Mouse (Mus musculus): ENCODE data around the gene Olfr114. TPM values are rescaled to one million over a fixed set of nuclear protein-coding genes. Genes with fewer than 3 reads are reported as not detected.

Gene Olfr114
- polyA plus RNA-seq (2016; fragmentation: Nextera tagmentation; extraction: Ambion mirVana): not detected in 2 replicates

DNA sequence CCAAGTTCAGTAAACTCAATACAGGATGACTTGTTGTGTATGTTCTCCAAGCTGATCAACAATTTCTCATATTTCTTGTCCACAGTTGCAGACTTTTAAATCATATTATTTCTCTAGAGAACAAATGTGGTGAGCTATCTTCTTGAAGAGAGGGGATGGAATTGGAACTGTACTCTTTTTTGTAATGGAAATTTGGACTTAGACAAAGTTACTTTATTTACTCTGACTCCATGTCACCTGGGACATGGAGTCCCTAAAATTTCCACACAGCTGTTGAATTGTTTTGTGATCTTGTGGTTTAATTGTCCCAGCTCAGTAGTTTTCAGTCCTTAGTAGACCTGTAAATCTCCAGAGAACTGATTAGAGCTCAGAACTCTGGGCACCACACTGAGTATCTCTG lies at the start of gene Olfr114:
TSS of gene Olfr114 (minus strand) at position 101 of the 400 bp plus-strand sequence.
- H3K4me2 ChIP-seq: no peak within 1 kb of the TSS
- H3K27me3 ChIP-seq: no peaks in the 10 kb centered on the region
- no peak within 1 kb of the TSS for H3K4me3 ChIP-seq (replicated peaks)
- H3K9me3 ChIP-seq: no peaks in the 10 kb centered on the region
- no peak for ATAC-seq (ENCODE audit: low FRiP score)
- no peaks in the 10 kb centered on the region for H3K4me1 ChIP-seq
- H3K27ac ChIP-seq: no peak within 1 kb of the TSS
- no peak within 1 kb of the TSS for H3K9ac ChIP-seq
- H3K36me3 ChIP-seq (replicated peaks): no peaks in the 10 kb centered on the region

DNA sequence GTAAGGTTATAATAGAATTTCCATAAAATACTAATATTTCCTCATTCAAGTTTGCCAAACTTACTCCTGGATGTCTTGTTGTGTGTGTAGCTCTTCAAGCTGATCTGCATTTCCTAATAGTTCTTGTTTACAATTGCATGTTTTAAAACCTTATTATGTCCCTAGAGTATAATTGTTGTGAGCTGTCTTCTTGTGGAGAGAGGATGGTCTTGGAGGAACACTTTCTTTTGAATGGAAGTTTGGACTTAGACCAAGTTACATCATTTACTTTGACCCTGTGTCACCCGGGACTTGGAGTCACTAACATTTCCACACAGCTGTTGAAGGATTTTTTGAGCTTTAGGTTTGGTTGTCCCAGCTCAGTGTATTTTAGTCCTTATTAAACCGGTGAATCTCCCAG lies 34.5 kb upstream of the Olfr114 start, which contains the start of the genes Olfr115 and Olfr116:
TSS of gene Olfr115 (minus strand) at position 101 of the 400 bp plus-strand sequence.
TSS of gene Olfr116 (minus strand) at position 191 of the 400 bp plus-strand sequence.
- Histone ChIP-seq H3K4me3 (replicated peaks) (no peak within 1 kb of the TSS), H3K4me1 (no peaks in the 10 kb centered on the region), H3K9ac (no peak within 1 kb of the TSS), H3K4me2 (no peak within 1 kb of the TSS), H3K9me3 (no peaks in the 10 kb centered on the region), H3K27ac (no peak within 1 kb of the TSS), H3K27me3 (no peaks in the 10 kb centered on the region), H3K36me3 (replicated peaks) (no peaks in the 10 kb centered on the region)
- no peak for ATAC-seq (ENCODE audit: low FRiP score)
- WGBS: 88% methylated on average over 2 of the region's 2 CpGs

DNA sequence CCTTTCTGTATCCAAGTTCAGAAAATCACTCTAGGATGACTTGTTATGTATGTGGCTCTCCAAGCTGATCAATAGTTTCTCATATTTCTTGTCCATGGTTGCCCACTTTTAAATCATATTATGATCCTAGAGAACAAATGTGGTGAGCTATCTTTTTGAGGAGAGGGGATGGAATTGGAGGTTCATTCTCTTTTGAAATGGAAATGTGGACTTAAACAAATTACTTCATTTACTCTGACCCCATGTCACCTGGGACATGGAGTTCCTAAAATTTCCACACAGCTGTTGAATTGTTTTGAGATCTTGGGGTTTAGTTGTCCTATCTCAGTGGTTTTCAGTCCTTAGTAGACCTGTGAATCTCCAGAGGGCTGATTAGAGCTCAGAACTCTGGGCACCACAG lies 15.0 kb downstream of the Olfr114 start, which contains the start of gene Olfr113:
TSS of gene Olfr113 (minus strand) at position 101 of the 400 bp plus-strand sequence.
- Histone ChIP-seq H3K9ac (no peak within 1 kb of the TSS), H3K36me3 (replicated peaks) (no peaks in the 10 kb centered on the region), H3K27ac (no peak within 1 kb of the TSS), H3K4me3 (replicated peaks) (no peak within 1 kb of the TSS), H3K4me1 (no peaks in the 10 kb centered on the region), H3K4me2 (no peak within 1 kb of the TSS), H3K9me3 (no peaks in the 10 kb centered on the region), H3K27me3 (no peaks in the 10 kb centered on the region)
- ATAC-seq (ENCODE audit: low FRiP score): no peak

DNA sequence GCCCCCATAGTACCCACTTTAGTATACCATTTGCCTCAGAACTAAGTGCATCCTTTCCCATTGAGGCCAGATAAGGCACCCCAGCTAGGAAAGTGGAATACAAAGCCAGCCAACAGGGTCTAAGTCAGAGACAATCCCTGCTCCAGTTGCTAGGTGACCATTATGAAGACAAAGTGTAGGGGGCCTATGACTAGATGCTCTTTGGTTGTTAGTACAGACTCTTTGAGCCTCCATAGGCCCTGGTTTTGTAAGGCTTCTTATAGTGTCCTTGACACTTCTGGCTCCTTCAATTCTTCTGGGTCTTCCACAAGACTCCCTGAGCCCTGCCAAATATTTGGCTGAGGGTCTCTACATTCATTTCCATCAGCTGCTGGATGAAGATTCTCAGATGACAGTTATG lies 23.2 kb downstream of the Olfr114 start, which contains the start of gene Olfr112:
TSS of gene Olfr112 (minus strand) at position 101 of the 400 bp plus-strand sequence.
- no peak within 1 kb of the TSS for H3K9ac ChIP-seq

DNA sequence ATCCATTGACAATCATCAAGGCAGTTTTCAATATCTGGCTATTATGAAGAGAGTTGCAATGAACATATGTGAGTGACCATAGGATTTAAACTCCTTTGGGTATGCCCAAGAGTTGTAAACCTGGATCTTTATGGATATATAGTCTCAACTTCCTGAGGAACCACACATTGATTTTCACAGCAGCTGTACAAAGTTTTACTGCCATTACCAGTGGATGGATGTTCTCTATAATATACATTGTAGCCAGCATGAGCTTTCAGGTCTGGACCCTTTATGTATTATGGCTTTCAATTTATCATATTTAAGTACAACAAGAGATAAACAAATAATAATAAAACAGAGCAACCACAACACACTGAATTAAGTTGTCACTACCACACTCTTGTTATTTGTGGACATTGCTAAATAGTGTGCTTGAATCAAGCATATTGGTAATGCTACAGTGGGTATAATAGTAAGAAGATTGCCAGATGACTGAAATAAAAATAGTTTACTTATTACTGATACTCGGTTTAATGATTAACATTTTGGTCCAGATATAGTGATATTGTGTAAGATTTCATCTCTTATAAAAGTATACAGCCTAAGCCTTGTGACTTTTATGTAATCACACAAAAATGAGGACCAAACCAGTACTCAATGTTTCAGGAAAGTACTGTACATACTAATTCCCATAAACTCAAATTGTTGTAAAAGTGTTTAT lies 33.5 kb downstream of the Olfr114 start:
- H3K9me3 ChIP-seq: no peaks in the 10 kb centered on the region
- H3K27ac ChIP-seq: no peak overlapping the region
- no peak overlapping the region for H3K9ac ChIP-seq
- no peaks in the 10 kb centered on the region for H3K4me1 ChIP-seq
- no peak for ATAC-seq (ENCODE audit: low FRiP score)
- 60% methylated on average over 1 of the region's 1 CpGs for WGBS
- H3K36me3 ChIP-seq (replicated peaks): no peaks in the 10 kb centered on the region
- H3K4me3 ChIP-seq (replicated peaks): no peak overlapping the region
- H3K27me3 ChIP-seq: no peaks in the 10 kb centered on the region
- no peak overlapping the region for H3K4me2 ChIP-seq

More for the DNA sequence above, 23.2 kb downstream of the Olfr114 start, which contains the start of gene Olfr112:
- H3K36me3 ChIP-seq (replicated peaks): no peaks in the 10 kb centered on the region
- ATAC-seq (ENCODE audit: low FRiP score): no peak
- H3K4me2 ChIP-seq: no peak within 1 kb of the TSS
- H3K27me3 ChIP-seq: no peaks in the 10 kb centered on the region
- H3K4me1 ChIP-seq: no peaks in the 10 kb centered on the region
- H3K27ac ChIP-seq: no peak within 1 kb of the TSS
- H3K4me3 ChIP-seq (replicated peaks): no peak within 1 kb of the TSS
- H3K9me3 ChIP-seq: no peaks in the 10 kb centered on the region

DNA sequence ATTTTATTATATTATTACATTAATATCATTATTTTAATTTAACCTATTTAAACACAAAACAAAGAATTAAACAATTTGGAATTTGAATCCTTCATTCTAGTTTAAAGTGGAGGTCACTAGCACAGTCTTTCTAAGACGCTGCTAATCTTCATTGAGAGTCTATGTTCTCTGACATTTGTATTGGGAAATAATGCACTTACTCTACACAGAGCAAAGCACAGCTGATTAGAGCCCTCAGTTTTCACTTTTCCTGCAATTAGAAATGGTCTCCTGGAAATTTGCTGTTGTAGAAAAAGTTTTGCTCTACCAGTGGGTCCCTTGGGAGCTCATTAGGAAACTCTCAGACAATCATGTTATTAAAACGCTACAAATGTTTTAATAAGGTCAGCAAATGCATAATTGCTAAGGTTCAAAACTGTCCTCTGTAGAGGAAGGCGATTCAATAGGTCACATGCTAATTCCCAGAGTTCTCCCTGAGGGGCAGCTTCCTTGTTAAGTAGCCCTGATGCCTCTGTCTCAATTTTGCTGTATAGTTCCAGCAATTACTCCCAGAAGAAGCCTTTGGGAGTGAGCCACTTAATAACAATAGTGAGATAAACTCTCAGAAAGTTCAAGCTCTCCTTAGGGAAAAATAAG lies 48.6 kb downstream of the Olfr114 start:
- Histone ChIP-seq H3K9me3 (no peaks in the 10 kb centered on the region), H3K27ac (no peak overlapping the region), H3K36me3 (replicated peaks) (no peaks in the 10 kb centered on the region), H3K4me1 (no peaks in the 10 kb centered on the region), H3K4me2 (no peak overlapping the region), H3K4me3 (replicated peaks) (no peak overlapping the region), H3K27me3 (no peaks in the 10 kb centered on the region), H3K9ac (no peak overlapping the region)
- WGBS: 57% methylated on average over 3 of the region's 3 CpGs
- no peak for ATAC-seq (ENCODE audit: low FRiP score)

DNA sequence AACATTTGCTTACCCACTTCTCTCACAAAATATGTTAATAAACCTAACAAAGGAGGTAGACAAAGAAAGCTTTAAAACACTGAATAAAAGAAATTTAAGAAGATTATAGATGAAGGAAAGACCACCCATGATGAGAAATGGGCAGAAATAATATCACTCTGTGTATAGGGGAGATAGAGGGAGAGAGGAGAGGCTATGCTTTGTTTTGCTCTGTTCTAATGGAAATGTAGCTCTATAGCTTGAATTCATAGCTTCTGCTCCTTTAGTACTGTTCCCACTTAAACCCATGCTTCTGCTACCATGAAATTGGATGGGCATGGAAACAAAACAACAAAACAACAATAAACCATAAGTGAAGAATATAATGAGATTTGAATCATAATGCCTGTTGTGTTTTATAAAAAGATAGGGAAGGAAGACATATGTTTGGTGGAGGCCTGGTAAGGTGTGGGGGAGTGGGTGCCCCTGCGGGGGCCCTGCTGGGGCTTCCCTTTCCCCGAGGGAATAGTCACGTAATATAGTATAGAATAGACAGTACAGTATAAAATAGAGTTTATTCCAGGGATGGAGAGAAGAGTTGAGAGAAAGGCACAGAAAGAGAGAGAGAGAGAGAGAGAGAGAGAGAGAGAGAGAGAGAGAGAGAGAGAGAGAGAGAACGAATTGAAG lies 51.0 kb downstream of the Olfr114 start:
- WGBS: 66% methylated on average over 4 of the region's 4 CpGs
- H3K27ac ChIP-seq: no peak overlapping the region
- H3K9me3 ChIP-seq: no peaks in the 10 kb centered on the region
- H3K4me2 ChIP-seq: no peak overlapping the region
- no peaks in the 10 kb centered on the region for H3K36me3 ChIP-seq (replicated peaks)
- H3K4me3 ChIP-seq (replicated peaks): no peak overlapping the region
- H3K4me1 ChIP-seq: no peaks in the 10 kb centered on the region
- no peak for ATAC-seq (ENCODE audit: low FRiP score)
- H3K27me3 ChIP-seq: no peaks in the 10 kb centered on the region
- no peak overlapping the region for H3K9ac ChIP-seq

Other genes starting within 250 kb of the Olfr114 start
- gene Olfr104-ps, start 233.2 kb downstream of the Olfr114 start, polyA plus RNA-seq (2016; fragmentation: Nextera tagmentation; extraction: Ambion mirVana): not detected in 2 replicates
- not detected in 2 replicates for gene Olfr105-ps, start 213.7 kb downstream of the Olfr114 start, polyA plus RNA-seq (2016; fragmentation: Nextera tagmentation; extraction: Ambion mirVana)
- gene Olfr106-ps, start 202.3 kb downstream of the Olfr114 start, polyA plus RNA-seq (2016; fragmentation: Nextera tagmentation; extraction: Ambion mirVana): not detected in 2 replicates
- gene Olfr107, start 193.5 kb downstream of the Olfr114 start, polyA plus RNA-seq (2016; fragmentation: Nextera tagmentation; extraction: Ambion mirVana): not detected in 2 replicates
- not detected in 2 replicates for gene Olfr108, start 147.3 kb downstream of the Olfr114 start, polyA plus RNA-seq (2016; fragmentation: Nextera tagmentation; extraction: Ambion mirVana)
- gene Olfr109, start 133.8 kb downstream of the Olfr114 start, polyA plus RNA-seq (2016; fragmentation: Nextera tagmentation; extraction: Ambion mirVana): not detected in 2 replicates
- not detected in 2 replicates for gene H2-M2, start 109.2 kb downstream of the Olfr114 start, polyA plus RNA-seq (2016; fragmentation: Nextera tagmentation; extraction: Ambion mirVana)
- not detected in 2 replicates for gene Olfr110, start 100.3 kb downstream of the Olfr114 start, polyA plus RNA-seq (2016; fragmentation: Nextera tagmentation; extraction: Ambion mirVana)
- gene Olfr111, start 84.7 kb downstream of the Olfr114 start, polyA plus RNA-seq (2016; fragmentation: Nextera tagmentation; extraction: Ambion mirVana): not detected in 2 replicates
- not detected in 2 replicates for gene Olfr112, start 23.3 kb downstream of the Olfr114 start, polyA plus RNA-seq (2016; fragmentation: Nextera tagmentation; extraction: Ambion mirVana)
- not detected in 2 replicates for gene Olfr113, start 15.1 kb downstream of the Olfr114 start, polyA plus RNA-seq (2016; fragmentation: Nextera tagmentation; extraction: Ambion mirVana)
- gene Olfr115, start 34.4 kb upstream of the Olfr114 start, polyA plus RNA-seq (2016; fragmentation: Nextera tagmentation; extraction: Ambion mirVana): not detected in 2 replicates
- gene Olfr116, start 34.5 kb upstream of the Olfr114 start, polyA plus RNA-seq (2016; fragmentation: Nextera tagmentation; extraction: Ambion mirVana): not detected in 2 replicates
- gene Olfr117, start 71.0 kb upstream of the Olfr114 start, polyA plus RNA-seq (2016; fragmentation: Nextera tagmentation; extraction: Ambion mirVana): not detected in 2 replicates
- not detected in 2 replicates for gene Olfr118, start 74.2 kb upstream of the Olfr114 start, polyA plus RNA-seq (2016; fragmentation: Nextera tagmentation; extraction: Ambion mirVana)
- gene Olfr119, start 103.8 kb upstream of the Olfr114 start, polyA plus RNA-seq (2016; fragmentation: Nextera tagmentation; extraction: Ambion mirVana): not detected in 2 replicates
- not detected in 2 replicates for gene Olfr120, start 129.1 kb upstream of the Olfr114 start, polyA plus RNA-seq (2016; fragmentation: Nextera tagmentation; extraction: Ambion mirVana)
- gene Olfr121, start 156.1 kb upstream of the Olfr114 start, polyA plus RNA-seq (2016; fragmentation: Nextera tagmentation; extraction: Ambion mirVana): not detected in 2 replicates
- gene Olfr122, start 175.9 kb upstream of the Olfr114 start, polyA plus RNA-seq (2016; fragmentation: Nextera tagmentation; extraction: Ambion mirVana): not detected in 2 replicates
- gene Olfr123, start 200.8 kb upstream of the Olfr114 start, polyA plus RNA-seq (2016; fragmentation: Nextera tagmentation; extraction: Ambion mirVana): not detected in 2 replicates
- not detected in 2 replicates for gene Olfr124, start 207.1 kb upstream of the Olfr114 start, polyA plus RNA-seq (2016; fragmentation: Nextera tagmentation; extraction: Ambion mirVana)
- not detected in 2 replicates for gene Olfr125, start 240.2 kb upstream of the Olfr114 start, polyA plus RNA-seq (2016; fragmentation: Nextera tagmentation; extraction: Ambion mirVana)